Mouse (Mus musculus) left cerebral cortex, postnatal 25 days (tissue): ENCODE data around the gene Parvb. TPM values are rescaled to one million over a fixed set of nuclear protein-coding genes. Genes with fewer than 3 reads are reported as not detected.
"Not testable (repeated sequence)": the region's sequence is repeated elsewhere in the genome, so short reads cannot be mapped to it uniquely, and the experiment has no call there.

ENCODE experiments used
- DNase-seq, 2 experiments: peaks; one replicate each; pipeline ENCODE4 v3.0.0; 2022; ENCODE audit warnings: low spot score in 2 of 2, mixed read lengths in 1 of 2
- intact Hi-C: fragments of 180-260 bp; cut with DNase I; formaldehyde crosslinking; loops from one replicate; pipeline ENCODE4 v1.15.1; 2025
- total RNA-seq, 2 experiments: library from RNA; stranded (reverse); gene quantifications; 2 replicates each; pipeline ENCODE4 v1.2.3; 2021

Gene Parvb
- total RNA-seq, 2 experiments from 2014 or later, result 25.1 to 27.3 TPM

- intact Hi-C loops, result no loop called here
Observed at GRCm38 (mm10) chr15:84282206-84283085, 50.6 kb downstream of the Parvb start.

GRCm38 (mm10) chr15:84284059-84284458 lies 52.2 kb downstream of the Parvb start:
- DNase-seq, result no peak

More at GRCm38 (mm10) chr15:84282206-84283085, 50.6 kb downstream of the Parvb start:
- DNase-seq, result no peak

GRCm38 (mm10) chr15:84285453-84285852 lies 53.6 kb downstream of the Parvb start:
- intact Hi-C loops, result no loop called here
- DNase-seq, result no peak

More at GRCm38 (mm10) chr15:84284059-84284458, 52.2 kb downstream of the Parvb start:
- intact Hi-C loops, result loop anchor here (1.0 kb wide), 1 partner anchor 330 kb away; no protein-coding TSS in a partner anchor

GRCm38 (mm10) chr15:84288953-84289352 lies 57.1 kb downstream of the Parvb start:
- intact Hi-C loops, result not testable (repeated sequence)

GRCm38 (mm10) chr15:84291097-84291496 lies 59.3 kb downstream of the Parvb start:
- intact Hi-C loops, result no loop called here
- DNase-seq, result no peak

More at GRCm38 (mm10) chr15:84288953-84289352, 57.1 kb downstream of the Parvb start:
- DNase-seq, result not testable (repeated sequence)

GRCm38 (mm10) chr15:84293590-84293989 lies 61.7 kb downstream of the Parvb start:
- DNase-seq, result no peak
- intact Hi-C loops, result no loop called here

GRCm38 (mm10) chr15:84294391-84294790 lies 62.5 kb downstream of the Parvb start:
- intact Hi-C loops, result no loop called here
- DNase-seq, result no peak

GRCm38 (mm10) chr15:84295225-84295624 lies 63.4 kb downstream of the Parvb start:
- intact Hi-C loops, result no loop called here
- no peak for DNase-seq

GRCm38 (mm10) chr15:84297454-84297853 lies 65.6 kb downstream of the Parvb start:
- no peak for DNase-seq
- intact Hi-C loops, result no loop called here

GRCm38 (mm10) chr15:84298804-84299370 lies 67.0 kb downstream of the Parvb start:
- peak; percentile 37 to 53 for DNase-seq

GRCm38 (mm10) chr15:84299662-84300333 lies 68.0 kb downstream of the Parvb start:
- no peak for DNase-seq
- intact Hi-C loops, result no loop called here

More at GRCm38 (mm10) chr15:84298804-84299370, 67.0 kb downstream of the Parvb start:
- intact Hi-C loops, result no loop called here

- intact Hi-C loops, result no loop called here
- no peak for DNase-seq
Observed at GRCm38 (mm10) chr15:84300591-84300990, 68.7 kb downstream of the Parvb start.

GRCm38 (mm10) chr15:84301026-84301425 lies 69.2 kb downstream of the Parvb start:
- intact Hi-C loops, result no loop called here
- peak in 1 of 2 experiments; percentile 54 for DNase-seq

- no peak for DNase-seq
- intact Hi-C loops, result no loop called here
Observed at GRCm38 (mm10) chr15:84301641-84302420, 70.0 kb downstream of the Parvb start.

GRCm38 (mm10) chr15:84303264-84303663 lies 71.4 kb downstream of the Parvb start:
- intact Hi-C loops, result no loop called here
- no peak for DNase-seq

- intact Hi-C loops, result no loop called here
- no peak for DNase-seq
Observed at GRCm38 (mm10) chr15:84305333-84305732, 73.5 kb downstream of the Parvb start.

- no peak for DNase-seq
Observed at GRCm38 (mm10) chr15:84310271-84310670, 78.4 kb downstream of the Parvb start.

GRCm38 (mm10) chr15:84311295-84312085 lies 79.6 kb downstream of the Parvb start:
- intact Hi-C loops, result no loop called here

More at GRCm38 (mm10) chr15:84310271-84310670, 78.4 kb downstream of the Parvb start:
- intact Hi-C loops, result no loop called here

More at GRCm38 (mm10) chr15:84311295-84312085, 79.6 kb downstream of the Parvb start:
- no peak for DNase-seq
